Mouse (Mus musculus): ENCODE data around the gene Psph. TPM values are rescaled to one million over a fixed set of nuclear protein-coding genes. Genes with fewer than 3 reads are reported as not detected.

The Psph gene
- polyA plus RNA-seq (2021; fragmentation: Nextera tagmentation), result 45.5 and 53.7 TPM in 2 replicates
- long read RNA-seq, experiment 1, transcript Psph-201 (8 exons, 1,733 nt), result major isoform, 52 of 147 reads
- long read RNA-seq, experiment 1, partial matches to known transcripts, result 69 of 147 reads
- long read RNA-seq, experiment 1, other reads (novel, unspliced or antisense), result 26 of 147 reads
- long read RNA-seq, experiment 2, transcript Psph-201 (8 exons, 1,733 nt), result major isoform, 9 of 74 reads
- long read RNA-seq, experiment 2, partial matches to known transcripts, result 62 of 74 reads
- long read RNA-seq, experiment 2, other reads (novel, unspliced or antisense), result 3 of 74 reads

GRCm38 (mm10) chr5:129786818-129787790 is at the start of gene Psph:
Psph (minus strand) TSS chr5:129787449.

GRCm38 (mm10) chr5:129724834-129725773 is 62.1 kb downstream of the Psph start, which contains the start of gene Nipsnap2:
Nipsnap2 (plus strand) TSS chr5:129725063.

Other genes starting within 250 kb of the Psph start
- gene Mmp17, start 203.3 kb downstream of the Psph start, polyA plus RNA-seq (2021; fragmentation: Nextera tagmentation), result 10.1 and 31.1 TPM in 2 replicates
- gene Zfp11, start 117.3 kb downstream of the Psph start, polyA plus RNA-seq (2021; fragmentation: Nextera tagmentation), result 2.4 and 3.2 TPM in 2 replicates
- not detected in 2 replicates for gene Sept14, start 78.9 kb downstream of the Psph start, polyA plus RNA-seq (2021; fragmentation: Nextera tagmentation)
- 204 and 231 TPM in 2 replicates for gene Mrps17, start 72.0 kb downstream of the Psph start, polyA plus RNA-seq (2021; fragmentation: Nextera tagmentation)
- 131 and 208 TPM in 2 replicates for gene Nipsnap2, start 62.4 kb downstream of the Psph start, polyA plus RNA-seq (2021; fragmentation: Nextera tagmentation)
- gene Sumf2, start 59.5 kb upstream of the Psph start, polyA plus RNA-seq (2021; fragmentation: Nextera tagmentation), result 16.8 and 18.7 TPM in 2 replicates
- gene Chchd2, start 100.0 kb upstream of the Psph start, polyA plus RNA-seq (2021; fragmentation: Nextera tagmentation), result 1,881 and 1,919 TPM in 2 replicates
- 7.2 and 7.8 TPM in 2 replicates for gene Zbed5, start 108.3 kb upstream of the Psph start, polyA plus RNA-seq (2021; fragmentation: Nextera tagmentation)
- gene Phkg1, start 111.1 kb upstream of the Psph start, polyA plus RNA-seq (2021; fragmentation: Nextera tagmentation), result 7.8 and 12.4 TPM in 2 replicates
- 3.8 and 5.2 TPM in 2 replicates for gene Nupr1l, start 121.1 kb upstream of the Psph start, polyA plus RNA-seq (2021; fragmentation: Nextera tagmentation)
- gene Vkorc1l1, start 154.5 kb upstream of the Psph start, polyA plus RNA-seq (2021; fragmentation: Nextera tagmentation), result 8.3 and 8.5 TPM in 2 replicates
- 16.6 and 24.2 TPM in 2 replicates for gene Gusb, start 215.6 kb upstream of the Psph start, polyA plus RNA-seq (2021; fragmentation: Nextera tagmentation)
- gene Asl, start 241.8 kb upstream of the Psph start, polyA plus RNA-seq (2021; fragmentation: Nextera tagmentation), result 11.8 and 21.4 TPM in 2 replicates
- gene Crcp, start 241.8 kb upstream of the Psph start, polyA plus RNA-seq (2021; fragmentation: Nextera tagmentation), result 39.5 and 49.4 TPM in 2 replicates